Comparison of ENCODE assay signal across 15 mouse cellular contexts in the genomic region with DNA sequence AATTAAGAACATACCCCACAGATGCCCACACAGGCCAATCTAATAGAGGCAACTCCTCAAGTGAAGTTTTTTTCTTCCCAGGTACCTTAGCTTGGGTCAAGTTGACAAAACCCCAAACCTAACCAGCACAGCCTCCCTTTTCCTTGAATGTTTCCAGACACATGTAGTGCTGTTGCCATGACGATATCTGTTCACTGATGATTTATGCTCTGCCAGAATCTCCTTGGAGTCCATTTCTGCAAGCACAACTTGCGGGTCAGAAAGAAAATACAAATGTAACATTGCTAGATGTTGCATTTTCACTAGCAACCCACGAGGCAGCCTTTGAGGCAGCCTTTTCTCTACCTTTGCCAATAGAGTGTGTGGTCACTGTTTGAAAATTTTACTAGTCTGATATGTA. TPM values are rescaled to one million over a fixed set of nuclear protein-coding genes. Genes with fewer than 3 reads are reported as not detected.
"Had no signal": no experiment of that assay in that cellular context is flagged by ENCODE, and none has a peak within 500 bp of the region (broad histone marks: within the 10 kb centered on the region; RNA-seq: fewer than 3 reads in every experiment).

No protein-coding gene starts in this region.

- H3K9ac ChIP-seq: limb, embryonic 15.5 days; liver, embryonic 12.5 days; lung, embryonic 14.5 days; neural tube, embryonic 12.5 days had no signal

- ATAC-seq: liver, embryonic 12.5 days had no signal

- H3K4me3 ChIP-seq: left cerebral cortex, adult 2 months; limb, embryonic 15.5 days; liver, embryonic 12.5 days; neural tube, embryonic 12.5 days had no signal

- H3K4me1 ChIP-seq: limb, embryonic 15.5 days; liver, embryonic 12.5 days; neural tube, embryonic 12.5 days had no signal

- H3K27ac ChIP-seq: left cerebral cortex, adult 2 months; limb, embryonic 15.5 days; liver, embryonic 12.5 days; neural tube, embryonic 12.5 days; stomach, postnatal 0 days had no signal

- H3K36me3 ChIP-seq: limb, embryonic 15.5 days; liver, embryonic 12.5 days; neural tube, embryonic 12.5 days had no signal

- H3K4me2 ChIP-seq: limb, embryonic 15.5 days; liver, embryonic 12.5 days; lung, embryonic 14.5 days; midbrain, embryonic 11.5 days; neural tube, embryonic 12.5 days had no signal

- H3K9me3 ChIP-seq: limb, embryonic 15.5 days; liver, embryonic 12.5 days; neural tube, embryonic 12.5 days had no signal

- DNase-seq: kidney, postnatal 10 days; kidney, postnatal 4 days; lung, embryonic 14.5 days; lung, postnatal 10 days; lung, postnatal 4 days; thymus, postnatal 4 days had no signal

- H3K27me3 ChIP-seq: limb, embryonic 15.5 days; liver, embryonic 12.5 days; neural tube, embryonic 12.5 days had no signal

RNA-seq across cellular contexts. Expression of gene Tmem252, which starts 6.3 kb away (rescaled TPM):
- total RNA-seq: megakaryocyte, adult 5-6 weeks; monocyte, adult 5-6 weeks; neutrophil, adult 5-6 weeks had no signal
